Mouse (Mus musculus) stomach, postnatal 0 days (tissue): Measurements from ENCODE around the gene Arl2bp.

Experiments
- CTCF ChIP-seq: IDR thresholded peaks from 2 replicates; pipeline ENCODE4 v1.5.1; 2016; ENCODE audit warnings: antibody characterized with exemption, low read depth, mild to moderate bottlenecking, moderate library complexity
- EP300 ChIP-seq: optimal IDR thresholded peaks from 2 replicates; pipeline ENCODE3; 2016; ENCODE audit warnings: antibody characterized with exemption

- TF ChIP-seq CTCF, result no peak
- no peak for TF ChIP-seq EP300
Observed at GRCm38 (mm10) chr8:94706732-94707395, 40.5 kb downstream of the Arl2bp start.
